Mouse (Mus musculus): ENCODE data around the gene Shisa9. TPM values are rescaled to one million over a fixed set of nuclear protein-coding genes. Genes with fewer than 3 reads are reported as not detected.

Shisa9 gene
- polyA plus RNA-seq, 1 experiment from 2014 or later, result 0.22 TPM

DNA sequence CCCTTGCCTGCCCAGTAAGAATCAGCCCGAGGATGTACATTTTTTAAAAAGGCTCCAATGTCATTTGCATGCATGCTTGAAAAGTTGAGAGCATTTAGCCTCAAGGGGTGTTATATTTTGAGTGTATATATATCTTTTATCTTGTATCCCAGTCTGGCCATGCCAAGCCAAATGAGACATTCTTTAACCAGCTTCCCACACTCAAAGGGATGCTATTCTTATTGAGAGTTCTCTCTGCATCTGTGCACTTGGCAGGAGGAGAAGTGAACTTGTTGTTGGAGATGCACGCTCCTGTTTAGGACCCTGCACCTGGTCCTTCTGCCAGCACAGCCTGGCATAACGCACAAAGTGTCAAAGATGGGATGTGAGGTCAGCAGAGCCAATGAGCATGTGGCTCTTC is 135.6 kb downstream of the Shisa9 start:
- Histone ChIP-seq H3K4me3 (ENCODE audit: low read depth, low read length) (no peak overlapping the region), H3K9ac (ENCODE audit: low read length) (no peak overlapping the region), H3K27me3 (ENCODE audit: control insufficient read depth, insufficient read depth, low read length) (no peaks in the 10 kb centered on the region), H3K27ac (replicated peaks) (no peak overlapping the region), H3K36me3 (ENCODE audit: control insufficient read depth, insufficient read depth, low read length) (no peaks in the 10 kb centered on the region), H3K4me1 (replicated peaks; ENCODE audit: control insufficient read depth, insufficient read depth) (no peaks in the 10 kb centered on the region), H3K4me2 (replicated peaks; ENCODE audit: low read depth) (no peak overlapping the region), H3K9me3 (ENCODE audit: control insufficient read depth, low read length) (no peaks in the 10 kb centered on the region)
- TF ChIP-seq CTCF (IDR thresholded peaks at IDR 0.05; ENCODE audit: low read depth) (no peak), EP300 (optimal IDR thresholded peaks at IDR 0.05) (no peak)
- WGBS, result 78% methylated on average over 3 of the region's 3 CpGs
- DNase-seq (ENCODE audit: low spot score) (no peak), ATAC-seq (ENCODE audit: low FRiP score, low TSS enrichment) (no peak)

DNA sequence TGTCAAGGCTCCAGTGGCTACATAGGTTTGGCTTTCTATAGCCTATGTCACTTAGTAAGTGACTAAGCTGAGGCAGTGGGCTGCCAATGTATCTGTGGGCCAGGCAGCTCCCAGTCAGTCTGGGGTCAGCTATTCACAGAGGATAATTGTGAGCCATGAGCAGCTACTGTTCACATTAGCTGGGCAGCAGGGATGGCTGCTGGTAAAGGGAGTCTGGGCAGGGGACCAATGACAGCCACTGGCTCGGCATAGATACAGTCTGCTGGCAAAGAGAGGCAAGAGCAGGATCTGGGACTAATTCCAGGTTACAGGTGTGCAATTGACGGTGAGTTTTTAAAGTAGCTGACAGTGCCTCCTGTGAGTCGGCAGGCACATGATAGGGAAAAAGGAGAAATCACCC is 145.9 kb downstream of the Shisa9 start:
- TF ChIP-seq CTCF (IDR thresholded peaks at IDR 0.05; ENCODE audit: low read depth), result no peak
- no peak for TF ChIP-seq EP300 (optimal IDR thresholded peaks at IDR 0.05)

GRCm38 (mm10) chr16:12146666-12147065 is 162.8 kb downstream of the Shisa9 start:
- DNase-seq (ENCODE audit: low spot score), result no peak
- TF ChIP-seq EP300 (optimal IDR thresholded peaks at IDR 0.05), result no peak
- TF ChIP-seq CTCF (IDR thresholded peaks at IDR 0.05; ENCODE audit: low read depth), result no peak
- no peak overlapping the region for H3K4me3 ChIP-seq (ENCODE audit: low read depth, low read length)

More for the DNA sequence above, 145.9 kb downstream of the Shisa9 start:
- Histone ChIP-seq H3K4me1 (replicated peaks; ENCODE audit: control insufficient read depth, insufficient read depth) (no peaks in the 10 kb centered on the region), H3K27ac (replicated peaks) (no peak overlapping the region), H3K36me3 (ENCODE audit: control insufficient read depth, insufficient read depth, low read length) (no peaks in the 10 kb centered on the region), H3K9me3 (ENCODE audit: control insufficient read depth, low read length) (no peaks in the 10 kb centered on the region), H3K9ac (ENCODE audit: low read length) (no peak overlapping the region), H3K4me2 (replicated peaks; ENCODE audit: low read depth) (no peak overlapping the region), H3K27me3 (ENCODE audit: control insufficient read depth, insufficient read depth, low read length) (no peaks in the 10 kb centered on the region), H3K4me3 (ENCODE audit: low read depth, low read length) (no peak overlapping the region)
- ATAC-seq (ENCODE audit: low FRiP score, low TSS enrichment), result no peak
- WGBS, result 81% methylated on average over 3 of the region's 3 CpGs
- DNase-seq (ENCODE audit: low spot score), result no peak

GRCm38 (mm10) chr16:12151986-12152385 is 168.1 kb downstream of the Shisa9 start:
- Histone ChIP-seq H3K4me1 (replicated peaks; ENCODE audit: control insufficient read depth, insufficient read depth) (no peaks in the 10 kb centered on the region), H3K27ac (replicated peaks) (no peak overlapping the region), H3K4me2 (replicated peaks; ENCODE audit: low read depth) (no peak overlapping the region), H3K9me3 (ENCODE audit: control insufficient read depth, low read length) (no peaks in the 10 kb centered on the region), H3K4me3 (ENCODE audit: low read depth, low read length) (no peak overlapping the region), H3K27me3 (ENCODE audit: control insufficient read depth, insufficient read depth, low read length) (no peaks in the 10 kb centered on the region), H3K36me3 (ENCODE audit: control insufficient read depth, insufficient read depth, low read length) (no peaks in the 10 kb centered on the region), H3K9ac (ENCODE audit: low read length) (no peak overlapping the region)
- WGBS, result 81% methylated on average over 4 of the region's 4 CpGs
- no peak for DNase-seq (ENCODE audit: low spot score)
- no peak for TF ChIP-seq EP300 (optimal IDR thresholded peaks at IDR 0.05)
- TF ChIP-seq CTCF (IDR thresholded peaks at IDR 0.05; ENCODE audit: low read depth), result no peak
- ATAC-seq (ENCODE audit: low FRiP score, low TSS enrichment), result no peak

More at GRCm38 (mm10) chr16:12146666-12147065, 162.8 kb downstream of the Shisa9 start:
- Histone ChIP-seq H3K27me3 (ENCODE audit: control insufficient read depth, insufficient read depth, low read length) (no peaks in the 10 kb centered on the region), H3K4me1 (replicated peaks; ENCODE audit: control insufficient read depth, insufficient read depth) (no peaks in the 10 kb centered on the region), H3K36me3 (ENCODE audit: control insufficient read depth, insufficient read depth, low read length) (no peaks in the 10 kb centered on the region), H3K9me3 (ENCODE audit: control insufficient read depth, low read length) (no peaks in the 10 kb centered on the region), H3K9ac (ENCODE audit: low read length) (no peak overlapping the region), H3K27ac (replicated peaks) (no peak overlapping the region), H3K4me2 (replicated peaks; ENCODE audit: low read depth) (no peak overlapping the region)
- no peak for ATAC-seq (ENCODE audit: low FRiP score, low TSS enrichment)

GRCm38 (mm10) chr16:12154476-12154875 is 170.6 kb downstream of the Shisa9 start:
- DNase-seq (ENCODE audit: low spot score) (no peak), ATAC-seq (ENCODE audit: low FRiP score, low TSS enrichment) (no peak)
- TF ChIP-seq EP300 (optimal IDR thresholded peaks at IDR 0.05), result no peak
- no peak for TF ChIP-seq CTCF (IDR thresholded peaks at IDR 0.05; ENCODE audit: low read depth)
- H3K27ac ChIP-seq (replicated peaks), result no peak overlapping the region
- no peaks in the 10 kb centered on the region for H3K27me3 ChIP-seq (ENCODE audit: control insufficient read depth, insufficient read depth, low read length)
- no peaks in the 10 kb centered on the region for H3K36me3 ChIP-seq (ENCODE audit: control insufficient read depth, insufficient read depth, low read length)
- H3K4me1 ChIP-seq (replicated peaks; ENCODE audit: control insufficient read depth, insufficient read depth), result no peaks in the 10 kb centered on the region
- H3K9me3 ChIP-seq (ENCODE audit: control insufficient read depth, low read length), result no peaks in the 10 kb centered on the region
- H3K9ac ChIP-seq (ENCODE audit: low read length), result no peak overlapping the region
- H3K4me2 ChIP-seq (replicated peaks; ENCODE audit: low read depth), result no peak overlapping the region
- H3K4me3 ChIP-seq (ENCODE audit: low read depth, low read length), result no peak overlapping the region
- WGBS, result 75% methylated on average over 2 of the region's 2 CpGs

DNA sequence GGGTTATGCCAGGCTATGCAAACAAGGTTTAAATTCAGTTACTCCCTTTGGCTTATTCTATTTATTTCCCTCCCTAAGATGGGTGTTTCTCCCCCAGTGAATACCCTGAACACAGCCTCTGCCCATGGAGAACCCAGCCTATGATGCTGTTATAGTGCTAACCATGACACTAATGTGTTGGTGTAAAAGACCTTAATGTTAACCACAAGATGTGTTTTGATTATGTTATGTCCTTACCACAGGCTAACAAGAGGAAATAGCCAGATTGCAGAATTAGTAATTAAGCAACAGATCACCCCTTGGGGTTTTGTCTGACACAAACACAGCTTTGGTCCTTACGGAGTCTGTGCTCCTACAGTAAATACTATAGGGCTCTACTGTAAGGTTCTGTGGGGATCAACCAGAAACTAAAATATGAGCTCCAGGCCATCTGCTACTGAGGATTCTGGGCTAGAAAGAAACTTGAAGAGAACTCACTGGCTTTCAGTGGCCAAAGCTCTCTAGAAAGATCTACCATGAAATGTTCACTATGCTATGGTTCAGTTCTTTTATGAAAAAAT is 189.6 kb downstream of the Shisa9 start:
- TF ChIP-seq CTCF (IDR thresholded peaks at IDR 0.05; ENCODE audit: low read depth) (no peak), EP300 (optimal IDR thresholded peaks at IDR 0.05) (no peak)
- Histone ChIP-seq H3K4me2 (replicated peaks; ENCODE audit: low read depth) (no peak overlapping the region), H3K4me1 (replicated peaks; ENCODE audit: control insufficient read depth, insufficient read depth) (no peaks in the 10 kb centered on the region), H3K9ac (ENCODE audit: low read length) (no peak overlapping the region), H3K9me3 (ENCODE audit: control insufficient read depth, low read length) (no peaks in the 10 kb centered on the region), H3K4me3 (ENCODE audit: low read depth, low read length) (no peak overlapping the region), H3K27ac (replicated peaks) (no peak overlapping the region), H3K36me3 (ENCODE audit: control insufficient read depth, insufficient read depth, low read length) (no peaks in the 10 kb centered on the region), H3K27me3 (ENCODE audit: control insufficient read depth, insufficient read depth, low read length) (no peaks in the 10 kb centered on the region)
- ATAC-seq (ENCODE audit: low FRiP score, low TSS enrichment), result no peak
- 83% methylated on average over 1 of the region's 1 CpGs for WGBS
- no peak for DNase-seq (ENCODE audit: low spot score)

Measured in stomach, postnatal 0 days (tissue).